Mouse (Mus musculus): ENCODE measurements at regions not wholly inside any gene's neighbourhood (a gene's known extent, or its start where the extent isn't known, plus 50 kb on each side); places are given as distances from the start of the nearest gene placed in this dataset.

DNA sequence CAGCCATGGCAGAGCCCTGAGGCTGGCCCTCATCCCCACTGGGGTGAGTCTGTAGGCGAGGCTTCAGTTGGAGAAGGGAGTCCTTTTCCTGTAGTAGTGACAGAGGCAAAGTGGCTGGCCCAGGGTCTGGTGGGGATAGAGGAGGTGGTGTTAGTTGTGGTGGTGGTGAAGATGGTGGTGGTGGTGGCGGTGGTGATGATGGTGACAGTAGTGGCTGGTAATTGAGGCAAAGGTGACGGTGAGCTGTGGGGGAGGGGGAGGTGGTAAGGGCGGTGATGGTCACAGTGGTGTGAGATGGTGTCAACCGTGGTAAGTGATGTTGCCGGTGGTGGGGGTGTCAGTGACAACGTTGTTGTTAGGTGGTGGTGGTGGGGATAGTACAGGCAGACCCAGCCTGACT lies 52.6 kb upstream of the Runx3 start:
- Histone ChIP-seq H3K36me3 (no peaks in the 10 kb centered on the region), H3K4me3 (no peak overlapping the region), H3K4me1 (peaks cover 17% of the 10 kb centered on the region), H3K27me3 (ENCODE audit: insufficient read depth, poor library complexity, severe bottlenecking) (peaks cover 53% of the 10 kb centered on the region), H3K9me3 (no peaks in the 10 kb centered on the region), H3K27ac (no peak overlapping the region)
- WGBS = 71% methylated on average over 7 of the region's 7 CpGs
- no peak for DNase-seq (ENCODE audit: low spot score)

DNA sequence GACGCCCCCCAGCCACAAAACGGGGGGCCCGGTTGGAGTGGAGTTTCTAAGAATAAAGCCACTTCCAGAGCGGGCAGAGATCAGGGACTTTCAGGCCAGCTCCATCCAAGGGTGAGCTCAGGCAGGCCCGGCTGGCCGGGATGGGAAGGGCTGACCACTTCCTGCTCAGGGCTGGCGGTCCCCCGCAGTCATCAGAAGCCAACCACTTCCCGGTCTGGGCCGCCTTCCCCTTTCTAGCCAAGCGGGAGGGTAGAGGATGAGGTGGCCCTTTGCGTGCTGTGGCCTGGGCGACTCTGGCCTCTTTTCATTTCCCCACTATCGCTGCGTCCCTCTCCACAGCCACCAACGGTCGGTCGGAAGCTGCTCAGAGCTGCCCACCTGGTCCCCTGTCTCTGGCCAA lies 50.6 kb upstream of the Runx3 start:
- 59% methylated on average over 18 of the region's 18 CpGs for WGBS

More for the DNA sequence above, 50.6 kb upstream of the Runx3 start:
- no peak for DNase-seq (ENCODE audit: low spot score)
- peaks cover 49% of the 10 kb centered on the region for H3K27me3 ChIP-seq (ENCODE audit: insufficient read depth, poor library complexity, severe bottlenecking)
- no peak overlapping the region for H3K4me3 ChIP-seq
- no peaks in the 10 kb centered on the region for H3K36me3 ChIP-seq
- no peak overlapping the region for H3K27ac ChIP-seq
- no peaks in the 10 kb centered on the region for H3K9me3 ChIP-seq
- peaks cover 29% of the 10 kb centered on the region for H3K4me1 ChIP-seq
